Mouse (Mus musculus): ENCODE results near the gene Pfdn2. TPM values are rescaled to one million over a fixed set of nuclear protein-coding genes. Genes with fewer than 3 reads are reported as not detected.
A peak's percentile ranks its signal among the peaks of the same experiment; 100 is the strongest.
"Not testable (repeated sequence)": the region's sequence is repeated elsewhere in the genome, so short reads cannot be mapped to it uniquely, and the experiment has no call there.

The Pfdn2 gene
- 21.6 and 26.6 TPM in 2 replicates for total RNA-seq (2014; rRNA removed)
- polyA plus RNA-seq (2012; rRNA removed), result 13.1 and 15.2 TPM in 2 replicates

DNA sequence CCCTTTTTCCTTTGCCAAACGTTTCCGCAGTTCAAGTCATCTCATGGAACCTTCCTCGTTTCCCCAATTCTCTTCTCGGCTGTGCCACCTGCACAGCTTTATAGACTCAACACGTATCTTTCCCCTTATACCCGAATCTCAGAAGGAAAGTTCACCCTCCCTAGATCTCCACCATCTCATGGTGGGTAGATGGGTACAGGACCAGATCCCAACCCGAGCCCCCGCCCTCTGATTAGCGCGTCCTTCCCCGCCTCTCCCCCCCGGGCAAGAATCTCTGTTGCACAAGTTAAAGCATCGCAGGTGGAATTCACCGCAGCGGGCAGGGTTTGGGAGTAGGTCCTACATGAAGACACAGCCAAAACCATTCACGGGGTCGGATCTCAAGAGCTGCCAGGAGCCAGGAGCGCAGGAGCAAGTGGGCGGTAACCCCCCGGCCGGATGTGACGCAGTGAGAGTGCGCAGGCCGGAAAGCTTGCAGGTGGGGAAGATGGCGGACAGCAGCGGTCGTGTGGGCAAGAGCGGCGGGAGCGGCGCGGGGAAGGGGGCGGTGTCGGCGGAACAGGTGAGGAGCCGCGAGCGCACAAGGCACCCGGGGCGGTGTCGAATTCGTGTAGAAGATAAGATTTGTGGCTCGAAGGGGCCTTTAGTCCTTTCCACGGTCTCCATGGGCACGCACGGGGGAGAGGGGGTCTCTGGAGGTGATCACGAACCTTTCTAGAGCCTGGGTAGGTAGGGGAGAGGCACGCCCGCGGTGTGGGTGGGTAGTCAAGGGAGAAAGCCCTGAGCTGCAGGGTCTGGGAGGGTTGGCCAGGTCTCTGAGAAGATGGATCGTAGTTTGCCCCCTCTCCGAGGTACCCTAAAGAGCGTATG lies at the start of gene Pfdn2, which contains the start of gene Nit1:
Pfdn2 (plus strand) TSS at position 446 of the 870 bp plus-strand sequence.
Nit1 (minus strand) TSS at position 422 of the 870 bp plus-strand sequence.
- Histone ChIP-seq H3K27me3 (ENCODE audit: control insufficient read depth, insufficient read depth, low read length) (no peaks in the 10 kb centered on the region), H3K9ac (ENCODE audit: low read depth, low read length) (peak within 1 kb of the TSS; percentile 91), H3K4me1 (ENCODE audit: control insufficient read depth, insufficient read depth, low read length) (peaks cover 31% of the 10 kb centered on the region), H3K27ac (replicated peaks; ENCODE audit: insufficient read depth, low read depth, low read length) (peak within 1 kb of the TSS; percentile 88), H3K4me3 (ENCODE audit: insufficient read depth, low read depth, low read length) (peak within 1 kb of the TSS; percentile 89), H3K79me2 (ENCODE audit: control insufficient read depth, insufficient read depth, low read length) (peaks cover 27% of the 10 kb centered on the region; the same call in 1 of the 2 replicates), H3K36me3 (ENCODE audit: control insufficient read depth, insufficient read depth, low read length) (peaks cover 15% of the 10 kb centered on the region; the same call in 1 of the 2 replicates)
- WGBS, result under 1% methylated on average over 53 of the region's 53 CpGs
- peak; percentile 83 for DNase-seq (ENCODE audit: extremely low read depth, low read depth, low spot score)
- peak; percentile 87 for TF ChIP-seq POLR2A (IDR thresholded peaks at IDR 0.05; ENCODE audit: extremely low read depth, insufficient read depth, low read length)
- TF ChIP-seq CTCF (IDR thresholded peaks at IDR 0.05; ENCODE audit: low read depth, low read length), result no peak

DNA sequence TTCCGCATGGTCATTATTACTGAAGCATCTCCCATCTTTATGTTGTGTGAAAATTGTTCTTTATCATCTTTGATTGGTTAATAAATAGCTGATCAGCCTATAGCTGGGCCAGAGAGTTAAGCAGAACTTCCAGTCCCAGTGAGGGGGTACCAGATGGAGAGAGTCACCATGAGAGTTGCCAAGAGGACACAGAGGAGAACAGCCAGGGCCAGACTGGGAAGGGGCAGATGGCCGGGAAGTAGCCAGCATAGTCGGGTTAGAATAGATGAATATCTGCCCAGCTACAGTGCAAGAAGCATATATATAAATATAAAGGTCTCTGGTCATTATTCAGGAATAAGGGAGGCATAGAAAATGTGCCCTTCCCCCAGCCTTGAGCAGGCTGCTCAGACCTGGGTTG lies 47.2 kb upstream of the Pfdn2 start:
- no peak for DNase-seq (ENCODE audit: extremely low read depth, low read depth, low spot score)
- WGBS, result 72% methylated on average over 3 of the region's 3 CpGs

DNA sequence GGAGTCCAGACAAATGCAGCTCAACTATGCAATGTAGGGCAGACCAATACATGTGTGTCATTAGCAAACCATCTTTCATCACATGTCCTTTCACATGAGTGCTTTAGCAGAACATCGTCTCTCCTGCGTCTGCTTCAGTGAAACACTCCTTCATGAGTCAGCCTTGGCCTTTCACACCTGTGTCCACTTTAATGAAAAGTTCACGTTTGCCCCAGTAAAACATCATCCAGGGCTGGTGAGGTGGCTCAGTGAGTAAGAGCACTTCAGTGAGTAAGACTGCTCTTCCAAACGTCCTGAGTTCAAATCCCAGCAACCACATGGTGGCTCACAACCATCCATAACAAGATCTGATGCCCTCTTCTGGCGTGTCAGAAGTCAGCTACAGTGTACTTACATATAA lies 39.3 kb upstream of the Pfdn2 start:
- 70% methylated on average over 5 of the region's 5 CpGs for WGBS
- H3K4me3 ChIP-seq (ENCODE audit: insufficient read depth, low read depth, low read length), result not testable (repeated sequence)

More for the DNA sequence above, 47.2 kb upstream of the Pfdn2 start:
- no peak overlapping the region for H3K4me3 ChIP-seq (ENCODE audit: insufficient read depth, low read depth, low read length)
- H3K4me1 ChIP-seq (ENCODE audit: control insufficient read depth, insufficient read depth, low read length), result no peaks in the 10 kb centered on the region
- H3K79me2 ChIP-seq (ENCODE audit: control insufficient read depth, insufficient read depth, low read length), result no peaks in the 10 kb centered on the region
- TF ChIP-seq CTCF (IDR thresholded peaks at IDR 0.05; ENCODE audit: low read depth, low read length), result no peak
- TF ChIP-seq POLR2A (IDR thresholded peaks at IDR 0.05; ENCODE audit: extremely low read depth, insufficient read depth, low read length), result no peak
- H3K27ac ChIP-seq (replicated peaks; ENCODE audit: insufficient read depth, low read depth, low read length), result no peak overlapping the region
- no peaks in the 10 kb centered on the region for H3K36me3 ChIP-seq (ENCODE audit: control insufficient read depth, insufficient read depth, low read length)
- H3K9ac ChIP-seq (ENCODE audit: low read depth, low read length), result no peak overlapping the region
- H3K27me3 ChIP-seq (ENCODE audit: control insufficient read depth, insufficient read depth, low read length), result no peaks in the 10 kb centered on the region

DNA sequence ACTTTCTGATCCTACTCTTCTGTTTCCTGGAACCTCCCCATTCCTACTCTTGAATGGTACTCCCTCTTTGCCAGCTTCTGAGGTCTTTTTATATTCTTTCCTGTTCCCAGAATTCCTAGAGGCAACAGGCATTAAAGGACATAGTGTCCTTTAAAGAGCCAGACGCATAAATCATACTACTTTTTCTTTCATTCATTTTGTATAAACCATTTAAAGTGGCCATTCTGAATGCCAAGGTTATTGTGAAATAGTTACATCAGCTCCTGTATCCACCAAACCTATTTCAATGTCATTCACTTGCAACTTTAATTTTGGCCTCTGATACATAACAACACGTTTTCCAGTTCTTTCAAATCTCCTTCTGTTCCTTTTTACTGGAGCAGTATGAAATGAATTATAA lies 36.1 kb upstream of the Pfdn2 start:
- Histone ChIP-seq H3K27ac (replicated peaks; ENCODE audit: insufficient read depth, low read depth, low read length) (no peak overlapping the region), H3K27me3 (ENCODE audit: control insufficient read depth, insufficient read depth, low read length) (no peaks in the 10 kb centered on the region), H3K4me1 (ENCODE audit: control insufficient read depth, insufficient read depth, low read length) (no peaks in the 10 kb centered on the region), H3K36me3 (ENCODE audit: control insufficient read depth, insufficient read depth, low read length) (no peaks in the 10 kb centered on the region), H3K9ac (ENCODE audit: low read depth, low read length) (no peak overlapping the region), H3K4me3 (ENCODE audit: insufficient read depth, low read depth, low read length) (no peak overlapping the region), H3K79me2 (ENCODE audit: control insufficient read depth, insufficient read depth, low read length) (no peaks in the 10 kb centered on the region)
- no peak for TF ChIP-seq CTCF (IDR thresholded peaks at IDR 0.05; ENCODE audit: low read depth, low read length)
- no peak for TF ChIP-seq POLR2A (IDR thresholded peaks at IDR 0.05; ENCODE audit: extremely low read depth, insufficient read depth, low read length)
- 45% methylated on average over 2 of the region's 2 CpGs for WGBS
- DNase-seq (ENCODE audit: extremely low read depth, low read depth, low spot score), result no peak

More for the DNA sequence above, 39.3 kb upstream of the Pfdn2 start:
- not testable (repeated sequence) for H3K36me3 ChIP-seq (ENCODE audit: control insufficient read depth, insufficient read depth, low read length); H3K9ac ChIP-seq (ENCODE audit: low read depth, low read length); DNase-seq (ENCODE audit: extremely low read depth, low read depth, low spot score); H3K27ac ChIP-seq (replicated peaks; ENCODE audit: insufficient read depth, low read depth, low read length); H3K79me2 ChIP-seq (ENCODE audit: control insufficient read depth, insufficient read depth, low read length); H3K4me1 ChIP-seq (ENCODE audit: control insufficient read depth, insufficient read depth, low read length); H3K27me3 ChIP-seq (ENCODE audit: control insufficient read depth, insufficient read depth, low read length)

DNA sequence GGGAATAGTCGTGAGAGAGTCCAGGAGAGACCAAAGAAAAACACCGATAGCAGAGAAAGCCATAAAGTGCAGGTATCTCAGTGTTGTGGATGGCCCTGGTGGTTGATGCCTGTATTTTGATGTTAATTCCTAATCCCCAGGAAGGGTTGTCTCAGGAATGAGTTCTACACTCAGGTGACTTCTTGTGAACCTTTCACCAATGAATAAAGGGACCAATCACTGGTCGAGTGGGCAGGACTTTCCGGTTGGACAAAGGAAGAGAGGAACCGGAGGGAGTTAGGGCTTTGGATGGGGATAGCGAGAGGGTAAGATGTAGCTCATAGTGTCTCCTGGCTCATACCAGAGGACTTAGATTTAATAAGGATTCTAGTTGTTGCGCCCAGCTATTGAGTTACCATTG lies 25.7 kb upstream of the Pfdn2 start:
- Histone ChIP-seq H3K9ac (ENCODE audit: low read depth, low read length) (no peak overlapping the region), H3K27ac (replicated peaks; ENCODE audit: insufficient read depth, low read depth, low read length) (no peak overlapping the region), H3K4me3 (ENCODE audit: insufficient read depth, low read depth, low read length) (no peak overlapping the region), H3K79me2 (ENCODE audit: control insufficient read depth, insufficient read depth, low read length) (no peaks in the 10 kb centered on the region), H3K36me3 (ENCODE audit: control insufficient read depth, insufficient read depth, low read length) (no peaks in the 10 kb centered on the region), H3K27me3 (ENCODE audit: control insufficient read depth, insufficient read depth, low read length) (no peaks in the 10 kb centered on the region), H3K4me1 (ENCODE audit: control insufficient read depth, insufficient read depth, low read length) (no peaks in the 10 kb centered on the region)
- TF ChIP-seq CTCF (IDR thresholded peaks at IDR 0.05; ENCODE audit: low read depth, low read length) (no peak), POLR2A (IDR thresholded peaks at IDR 0.05; ENCODE audit: extremely low read depth, insufficient read depth, low read length) (no peak)
- 27% methylated on average over 7 of the region's 7 CpGs for WGBS
- no peak for DNase-seq (ENCODE audit: extremely low read depth, low read depth, low spot score)

DNA sequence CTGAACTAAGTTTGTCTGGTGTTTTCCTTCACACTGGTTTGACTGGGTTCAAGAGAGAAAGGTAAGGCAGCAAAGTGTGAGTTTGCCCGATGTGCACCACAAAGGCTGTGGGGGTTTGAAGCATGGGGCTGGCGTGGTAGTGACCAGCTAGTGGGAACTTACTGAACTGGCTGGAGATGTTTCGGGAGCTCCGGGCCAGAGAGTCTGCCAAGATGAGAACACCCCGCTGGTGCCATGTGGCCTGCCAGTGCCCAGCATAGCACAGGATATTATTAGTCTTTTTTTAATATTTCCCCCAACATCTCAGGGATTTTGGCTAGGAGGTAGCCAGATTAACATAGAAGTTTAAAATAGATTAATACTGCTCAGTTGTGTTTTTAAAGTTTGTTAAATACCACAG lies 25.3 kb upstream of the Pfdn2 start:
- Histone ChIP-seq H3K4me1 (ENCODE audit: control insufficient read depth, insufficient read depth, low read length) (no peaks in the 10 kb centered on the region), H3K4me3 (ENCODE audit: insufficient read depth, low read depth, low read length) (no peak overlapping the region), H3K27ac (replicated peaks; ENCODE audit: insufficient read depth, low read depth, low read length) (no peak overlapping the region), H3K36me3 (ENCODE audit: control insufficient read depth, insufficient read depth, low read length) (no peaks in the 10 kb centered on the region), H3K79me2 (ENCODE audit: control insufficient read depth, insufficient read depth, low read length) (no peaks in the 10 kb centered on the region), H3K27me3 (ENCODE audit: control insufficient read depth, insufficient read depth, low read length) (no peaks in the 10 kb centered on the region), H3K9ac (ENCODE audit: low read depth, low read length) (no peak overlapping the region)
- DNase-seq (ENCODE audit: extremely low read depth, low read depth, low spot score), result no peak
- TF ChIP-seq CTCF (IDR thresholded peaks at IDR 0.05; ENCODE audit: low read depth, low read length), result no peak
- TF ChIP-seq POLR2A (IDR thresholded peaks at IDR 0.05; ENCODE audit: extremely low read depth, insufficient read depth, low read length), result no peak
- 24% methylated on average over 5 of the region's 5 CpGs for WGBS
